Mouse (Mus musculus): ENCODE results near the gene Wdr46.
"Not testable (repeated sequence)": the region's sequence is repeated elsewhere in the genome, so short reads cannot be mapped to it uniquely, and the experiment has no call there.

Gene Wdr46

GRCm38 (mm10) chr17:33979512-33980050 is 39.1 kb downstream of the Wdr46 start:
- no peak for DNase-seq (ENCODE audit: low spot score)

- DNase-seq (ENCODE audit: low spot score), result no peak
These were observed 39.9 kb downstream of the Wdr46 start for GRCm38 (mm10) chr17:33980181-33981035.

- DNase-seq (ENCODE audit: low spot score), result peak; percentile 95
These were observed 40.9 kb downstream of the Wdr46 start for GRCm38 (mm10) chr17:33981192-33981909.

- peak; percentile 58 for DNase-seq (ENCODE audit: low spot score)
These were observed 41.7 kb downstream of the Wdr46 start for GRCm38 (mm10) chr17:33982136-33982535.

GRCm38 (mm10) chr17:33991788-33992664 is 51.6 kb downstream of the Wdr46 start:
- DNase-seq (ENCODE audit: low spot score), result no peak

GRCm38 (mm10) chr17:33994959-33995358 is 54.5 kb downstream of the Wdr46 start:
- DNase-seq (ENCODE audit: low spot score), result no peak

- no peak for DNase-seq (ENCODE audit: low spot score)
These were observed 55.2 kb downstream of the Wdr46 start for GRCm38 (mm10) chr17:33995651-33996050.

GRCm38 (mm10) chr17:33997025-33997424 is 56.6 kb downstream of the Wdr46 start:
- not testable (repeated sequence) for DNase-seq (ENCODE audit: low spot score)

- DNase-seq (ENCODE audit: low spot score), result not testable (repeated sequence)
These were observed 58.2 kb downstream of the Wdr46 start for GRCm38 (mm10) chr17:33998697-33999096.
